Mouse (Mus musculus): Measurements from ENCODE around the gene Gpt2.
A peak's percentile ranks its signal among the peaks of the same experiment; 100 is the strongest.

Gene Gpt2

GRCm38 (mm10) chr8:85530717-85531116 is 38.3 kb downstream of the Gpt2 start:
- no peak for DNase-seq

DNA sequence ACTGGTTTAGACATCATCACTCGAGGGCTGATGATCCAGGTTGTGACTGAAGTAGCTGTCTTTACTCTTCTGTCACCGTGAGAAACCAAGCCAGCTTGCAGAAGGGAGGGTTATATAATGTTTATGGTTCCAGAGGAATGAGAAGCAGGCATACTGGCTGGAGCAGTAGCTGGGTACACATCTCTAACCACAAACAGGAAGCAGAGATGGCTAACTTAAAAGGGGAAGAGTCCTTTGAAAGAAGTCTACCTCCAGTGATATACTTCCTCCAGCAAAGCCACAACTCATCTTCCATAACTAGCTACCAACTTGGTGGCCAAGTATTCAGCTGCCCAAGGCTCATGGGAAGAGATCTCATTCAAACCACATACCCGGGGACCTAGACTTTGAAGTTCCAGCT is 39.1 kb downstream of the Gpt2 start:
- no peak for DNase-seq

GRCm38 (mm10) chr8:85532843-85533242 is 40.5 kb downstream of the Gpt2 start:
- no peak for DNase-seq

GRCm38 (mm10) chr8:85533434-85533833 is 41.1 kb downstream of the Gpt2 start:
- no peak for DNase-seq

- DNase-seq, result no peak
Observed at GRCm38 (mm10) chr8:85534163-85534562, 41.8 kb downstream of the Gpt2 start.

DNA sequence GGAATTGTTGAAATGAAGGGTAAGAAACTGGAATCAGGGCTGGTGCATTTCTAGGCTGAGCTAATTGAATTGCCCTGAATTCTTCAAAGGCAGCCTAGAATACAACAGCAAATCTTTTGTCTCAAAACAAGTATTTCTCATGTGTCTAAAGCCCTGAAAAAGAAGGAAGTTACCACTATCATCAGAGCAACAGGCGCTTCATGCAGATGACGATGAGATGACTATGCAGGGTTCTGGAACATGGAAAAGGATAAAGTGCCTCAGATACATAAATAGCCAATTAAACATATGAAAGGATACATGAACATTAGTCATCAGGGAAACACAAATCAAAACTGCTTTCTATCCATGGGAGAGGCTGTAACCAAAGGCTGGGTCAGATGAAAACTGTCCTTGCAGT is 44.0 kb downstream of the Gpt2 start:
- no peak for DNase-seq

- DNase-seq, result no peak
Observed at GRCm38 (mm10) chr8:85551934-85552333, 59.6 kb downstream of the Gpt2 start.

- DNase-seq, result peak; percentile 12
Observed at GRCm38 (mm10) chr8:85554391-85555180, 62.2 kb downstream of the Gpt2 start.

GRCm38 (mm10) chr8:85555181-85556145 is 63.1 kb downstream of the Gpt2 start, which contains the start of gene Dnaja2:
Gene Dnaja2, minus strand, starts transcription at chr8:85555344.
- peak; percentile 84 for DNase-seq

DNA sequence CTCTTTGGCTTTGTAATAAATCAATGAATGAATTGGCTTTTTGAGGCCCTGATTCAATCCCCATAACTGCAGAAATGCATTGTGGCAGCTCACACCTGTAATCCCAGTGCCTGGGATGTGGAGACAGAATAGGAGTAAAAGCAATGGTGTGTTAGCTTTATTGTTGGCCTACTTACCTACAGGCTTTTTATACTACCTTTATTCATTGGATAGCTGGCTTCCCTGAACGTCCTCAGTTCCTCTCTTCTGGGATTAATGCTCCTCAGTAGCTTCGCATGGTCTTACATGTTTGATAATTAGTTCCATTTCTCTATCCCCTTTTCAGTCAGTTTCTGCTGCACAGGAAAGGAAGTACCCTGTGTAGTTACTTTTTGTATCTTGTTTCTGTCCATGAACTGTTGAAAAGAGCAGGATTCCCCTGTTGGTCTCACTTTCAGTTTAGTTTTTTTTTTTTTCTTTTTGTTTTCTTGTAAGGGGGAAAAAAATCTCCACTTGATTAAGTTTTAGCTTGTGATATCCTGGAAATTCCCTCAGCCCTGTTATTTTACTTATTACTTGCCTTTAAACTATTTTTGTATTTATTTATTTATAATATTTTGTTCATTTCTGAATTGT is 64.7 kb downstream of the Gpt2 start:
- DNase-seq, result no peak

- DNase-seq, result no peak
Observed at GRCm38 (mm10) chr8:85557601-85557986, 65.2 kb downstream of the Gpt2 start.

GRCm38 (mm10) chr8:85559201-85559600 is 66.8 kb downstream of the Gpt2 start:
- DNase-seq, result no peak

- no peak for DNase-seq
Observed at GRCm38 (mm10) chr8:85559966-85560365, 67.6 kb downstream of the Gpt2 start.

DNA sequence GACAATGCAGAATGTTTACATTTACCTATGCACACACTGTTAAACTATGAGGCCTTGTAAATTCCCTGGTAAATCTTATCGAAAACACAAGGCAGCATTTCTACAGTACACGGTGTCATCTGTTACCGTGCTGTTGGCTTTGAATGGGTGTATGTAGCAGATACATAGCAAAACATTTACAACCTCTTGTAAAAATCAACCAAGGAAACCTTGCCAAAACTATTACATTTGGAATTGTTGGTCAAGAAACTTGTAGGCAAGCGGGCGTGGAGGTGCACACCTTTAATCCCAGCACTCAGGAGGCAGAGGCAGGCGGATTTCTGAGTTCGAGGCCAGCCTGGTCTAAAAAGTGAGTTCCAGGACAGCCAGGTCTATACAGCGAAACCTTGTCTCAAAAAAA is 71.0 kb downstream of the Gpt2 start:
- no peak for DNase-seq

DNA sequence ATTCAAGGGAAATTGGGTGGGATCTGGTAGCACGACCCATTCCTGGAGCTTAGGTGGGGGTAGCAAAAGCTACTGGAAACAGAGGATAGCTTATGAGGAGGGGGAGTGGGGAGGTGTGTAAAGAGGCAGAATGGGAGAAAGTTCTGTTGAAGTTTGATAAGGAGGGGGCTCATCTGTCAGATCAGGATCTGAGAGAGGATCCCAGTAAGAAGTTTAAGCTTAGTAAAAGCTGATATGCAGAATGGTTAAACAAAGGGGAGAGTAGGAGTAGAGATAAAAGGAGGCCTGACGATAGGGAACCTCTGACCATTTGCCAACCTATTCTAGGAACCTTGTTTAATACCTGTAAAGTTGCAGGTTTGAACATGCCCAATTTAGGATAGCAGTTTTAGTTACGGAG is 72.8 kb downstream of the Gpt2 start:
- no peak for DNase-seq

- DNase-seq, result no peak
Observed at GRCm38 (mm10) chr8:85567801-85568200, 75.4 kb downstream of the Gpt2 start.

GRCm38 (mm10) chr8:85570466-85570865 is 78.1 kb downstream of the Gpt2 start:
- no peak for DNase-seq

DNA sequence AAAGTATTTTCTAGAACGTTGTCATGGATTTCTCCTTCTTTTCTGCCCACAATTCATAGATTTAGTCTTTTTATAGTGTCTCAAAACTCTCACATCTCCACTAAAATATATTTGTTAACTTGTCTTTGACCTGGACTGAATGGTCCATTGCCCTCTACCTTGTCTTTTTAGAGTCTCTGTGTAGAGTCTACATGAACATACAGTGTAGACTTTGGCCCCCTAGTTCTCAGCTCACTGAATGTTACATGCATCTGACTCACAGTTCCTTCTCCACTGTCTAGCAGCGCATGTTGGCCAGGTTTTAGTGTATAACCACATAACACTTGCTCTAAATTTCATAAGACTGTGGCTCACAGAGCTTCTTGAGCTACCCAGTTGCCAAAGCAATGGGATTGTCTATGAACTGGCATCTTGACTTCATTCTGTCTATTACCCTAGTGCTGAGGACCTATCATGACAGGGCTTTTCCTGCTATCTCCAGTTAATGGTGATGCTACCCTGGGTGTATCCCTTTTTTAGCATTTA is 81.7 kb downstream of the Gpt2 start:
- DNase-seq, result no peak
